Mouse (Mus musculus): ENCODE measurements at regions not wholly inside any gene's neighbourhood (a gene's known extent, or its start where the extent isn't known, plus 50 kb on each side); places are given as distances from the start of the nearest gene placed in this dataset.
A peak's percentile ranks its signal among the peaks of the same experiment; 100 is the strongest.

DNA sequence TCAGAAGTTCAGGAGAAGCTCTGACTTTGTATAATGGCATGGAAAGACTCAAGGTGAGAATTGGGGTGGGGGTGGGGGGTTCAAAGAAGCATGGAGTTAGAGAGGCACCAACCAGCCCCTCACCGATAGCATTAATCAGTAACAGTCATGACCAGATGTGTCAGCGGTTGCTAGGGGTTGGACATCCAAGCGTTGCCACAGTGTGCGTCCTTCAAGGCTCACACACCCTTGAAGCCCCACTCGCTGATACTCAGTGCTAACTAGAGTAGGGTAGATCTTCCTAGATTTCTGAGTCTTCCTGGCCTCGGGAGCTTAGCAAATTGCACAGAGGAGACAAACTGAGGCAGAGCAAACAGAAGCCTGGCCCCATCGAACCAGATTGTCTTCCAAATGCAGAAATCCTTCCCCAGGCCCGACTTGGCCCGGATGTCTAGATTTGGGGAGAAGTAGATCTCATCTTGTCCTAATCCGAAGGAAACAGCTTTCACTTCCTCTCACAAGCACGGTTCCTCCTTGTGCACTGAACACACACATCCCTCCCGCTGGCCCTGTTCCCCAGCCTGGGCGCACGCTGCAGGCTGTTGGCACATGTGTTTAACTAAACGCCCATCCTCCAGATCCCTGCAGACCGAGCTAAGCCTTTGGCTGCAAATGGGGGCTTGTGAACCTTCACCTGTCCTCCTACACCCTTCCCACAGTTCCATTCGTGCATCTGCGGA is 73.1 kb upstream of the Vrk1 start:
- no peak overlapping the region for H3K4me2 ChIP-seq (replicated peaks; ENCODE audit: low read depth, low read length)
- ATAC-seq, result no peak
- H3K9ac ChIP-seq (replicated peaks; ENCODE audit: low read depth), result no peak overlapping the region
- DNase-seq (ENCODE audit: low spot score), result no peak
- no peaks in the 10 kb centered on the region for H3K36me3 ChIP-seq (ENCODE audit: insufficient read depth, low read length)
- no peak for TF ChIP-seq EP300 (IDR thresholded peaks at IDR 0.05)
- no peak for TF ChIP-seq CTCF (IDR thresholded peaks at IDR 0.05)
- no peaks in the 10 kb centered on the region for H3K4me1 ChIP-seq (ENCODE audit: insufficient read depth, low read depth, low read length)
- H3K27me3 ChIP-seq (replicated peaks; ENCODE audit: insufficient read depth, low read length), result no peaks in the 10 kb centered on the region; the same call in 1 of the 2 replicates
- WGBS, result 70% methylated on average over 18 of the region's 18 CpGs
- H3K9me3 ChIP-seq (ENCODE audit: low read length), result no peaks in the 10 kb centered on the region
- H3K27ac ChIP-seq (ENCODE audit: low read length), result no peak overlapping the region
- no peak overlapping the region for H3K4me3 ChIP-seq (ENCODE audit: low read depth, low read length)

- no peaks in the 10 kb centered on the region for H3K27me3 ChIP-seq (replicated peaks; ENCODE audit: insufficient read depth, low read length)
- TF ChIP-seq CTCF (IDR thresholded peaks at IDR 0.05) (no peak), EP300 (IDR thresholded peaks at IDR 0.05) (no peak)
- H3K36me3 ChIP-seq (ENCODE audit: insufficient read depth, low read length), result no peaks in the 10 kb centered on the region
- WGBS, result 63% methylated on average over 20 of the region's 20 CpGs
- no peak overlapping the region for H3K4me2 ChIP-seq (replicated peaks; ENCODE audit: low read depth, low read length)
- H3K9me3 ChIP-seq (ENCODE audit: low read length), result no peaks in the 10 kb centered on the region
- no peak overlapping the region for H3K4me3 ChIP-seq (ENCODE audit: low read depth, low read length)
- no peak overlapping the region for H3K27ac ChIP-seq (ENCODE audit: low read length)
- ATAC-seq, result no peak
- no peaks in the 10 kb centered on the region for H3K4me1 ChIP-seq (ENCODE audit: insufficient read depth, low read depth, low read length)
- DNase-seq (ENCODE audit: low spot score), result no peak
- no peak overlapping the region for H3K9ac ChIP-seq (replicated peaks; ENCODE audit: low read depth)
These were observed 67.6 kb upstream of the Vrk1 start for GRCm38 (mm10) chr12:105942136-105943076.

DNA sequence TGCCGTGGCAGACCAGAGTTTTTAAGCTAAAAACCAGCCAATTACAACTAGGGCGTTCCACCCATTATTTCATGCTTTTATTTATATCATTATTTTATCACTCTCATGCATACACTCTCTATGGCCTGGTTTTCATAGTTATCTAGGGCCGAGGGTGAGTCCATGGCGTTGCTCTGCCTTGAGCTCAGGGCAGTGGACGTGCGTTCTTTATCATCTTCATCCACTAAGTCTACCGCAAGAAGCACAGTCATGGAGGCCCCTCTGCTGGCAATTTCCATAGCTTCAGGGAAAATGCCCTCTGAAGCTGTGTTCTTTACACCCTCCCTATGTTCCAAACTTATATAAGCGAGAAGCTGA is 67.0 kb upstream of the Vrk1 start:
- H3K27me3 ChIP-seq (replicated peaks; ENCODE audit: insufficient read depth, low read length), result no peaks in the 10 kb centered on the region
- H3K4me1 ChIP-seq (ENCODE audit: insufficient read depth, low read depth, low read length), result no peaks in the 10 kb centered on the region
- H3K36me3 ChIP-seq (ENCODE audit: insufficient read depth, low read length), result no peaks in the 10 kb centered on the region
- no peak overlapping the region for H3K27ac ChIP-seq (ENCODE audit: low read length)
- TF ChIP-seq CTCF (IDR thresholded peaks at IDR 0.05) (no peak), EP300 (IDR thresholded peaks at IDR 0.05) (no peak)
- H3K9ac ChIP-seq (replicated peaks; ENCODE audit: low read depth), result no peak overlapping the region
- H3K4me3 ChIP-seq (ENCODE audit: low read depth, low read length), result no peak overlapping the region
- no peaks in the 10 kb centered on the region for H3K9me3 ChIP-seq (ENCODE audit: low read length)
- H3K4me2 ChIP-seq (replicated peaks; ENCODE audit: low read depth, low read length), result no peak overlapping the region
- DNase-seq (ENCODE audit: low spot score) (no peak), ATAC-seq (no peak)
- WGBS, result 84% methylated on average over 8 of the region's 8 CpGs

- no peaks in the 10 kb centered on the region for H3K27me3 ChIP-seq (replicated peaks; ENCODE audit: insufficient read depth, low read length)
- no peaks in the 10 kb centered on the region for H3K36me3 ChIP-seq (ENCODE audit: insufficient read depth, low read length)
- no peak for ATAC-seq
- H3K9ac ChIP-seq (replicated peaks; ENCODE audit: low read depth), result no peak overlapping the region
- no peaks in the 10 kb centered on the region for H3K4me1 ChIP-seq (ENCODE audit: insufficient read depth, low read depth, low read length)
- no peaks in the 10 kb centered on the region for H3K9me3 ChIP-seq (ENCODE audit: low read length)
- 56% methylated on average over 5 of the region's 5 CpGs for WGBS
- no peak overlapping the region for H3K27ac ChIP-seq (ENCODE audit: low read length)
- H3K4me2 ChIP-seq (replicated peaks; ENCODE audit: low read depth, low read length), result no peak overlapping the region
- TF ChIP-seq EP300 (IDR thresholded peaks at IDR 0.05) (no peak), CTCF (IDR thresholded peaks at IDR 0.05) (peak; percentile 34; the same call in 1 of the 2 replicates)
- DNase-seq (ENCODE audit: low spot score), result no peak
- no peak overlapping the region for H3K4me3 ChIP-seq (ENCODE audit: low read depth, low read length)
These were observed 62.7 kb upstream of the Vrk1 start for GRCm38 (mm10) chr12:105947332-105947731.

- WGBS, result 85% methylated on average over 2 of the region's 2 CpGs
- ATAC-seq (no peak), DNase-seq (ENCODE audit: low spot score) (no peak)
- Histone ChIP-seq H3K9ac (replicated peaks; ENCODE audit: low read depth) (no peak overlapping the region), H3K27ac (ENCODE audit: low read length) (no peak overlapping the region), H3K9me3 (ENCODE audit: low read length) (no peaks in the 10 kb centered on the region), H3K4me2 (replicated peaks; ENCODE audit: low read depth, low read length) (no peak overlapping the region), H3K27me3 (replicated peaks; ENCODE audit: insufficient read depth, low read length) (no peaks in the 10 kb centered on the region), H3K4me3 (ENCODE audit: low read depth, low read length) (no peak overlapping the region), H3K36me3 (ENCODE audit: insufficient read depth, low read length) (no peaks in the 10 kb centered on the region), H3K4me1 (ENCODE audit: insufficient read depth, low read depth, low read length) (no peaks in the 10 kb centered on the region)
- TF ChIP-seq EP300 (IDR thresholded peaks at IDR 0.05) (no peak), CTCF (IDR thresholded peaks at IDR 0.05) (no peak)
These were observed 61.7 kb upstream of the Vrk1 start for GRCm38 (mm10) chr12:105948322-105948721.

GRCm38 (mm10) chr12:105955764-105956290 is 54.2 kb upstream of the Vrk1 start:
- Histone ChIP-seq H3K9ac (replicated peaks; ENCODE audit: low read depth) (no peak overlapping the region), H3K27ac (ENCODE audit: low read length) (no peak overlapping the region), H3K9me3 (ENCODE audit: low read length) (no peaks in the 10 kb centered on the region), H3K4me2 (replicated peaks; ENCODE audit: low read depth, low read length) (no peak overlapping the region), H3K4me1 (ENCODE audit: insufficient read depth, low read depth, low read length) (no peaks in the 10 kb centered on the region), H3K4me3 (ENCODE audit: low read depth, low read length) (no peak overlapping the region), H3K27me3 (replicated peaks; ENCODE audit: insufficient read depth, low read length) (no peaks in the 10 kb centered on the region), H3K36me3 (ENCODE audit: insufficient read depth, low read length) (no peaks in the 10 kb centered on the region)
- WGBS, result 33% methylated on average over 1 of the region's 1 CpGs
- ATAC-seq, result no peak
- no peak for TF ChIP-seq EP300 (IDR thresholded peaks at IDR 0.05)
- TF ChIP-seq CTCF (IDR thresholded peaks at IDR 0.05), result no peak
- no peak for DNase-seq (ENCODE audit: low spot score)

Measured in lung, postnatal 0 days (tissue).